Mouse (Mus musculus) heart, embryonic 10.5 days (tissue): Measurements from ENCODE around the gene Mgll. TPM values are rescaled to one million over a fixed set of nuclear protein-coding genes. Genes with fewer than 3 reads are reported as not detected.

Experiments used
- DNase-seq: peaks from one replicate; pipeline ENCODE4 v3.0.0-alpha.2; 2017; ENCODE audit warnings: low spot score
- H3K27ac ChIP-seq: fragments of 300-500 bp; sonication (generic); 2 replicates; pipeline ENCODE4 v1.5.1; 2016; ENCODE audit warnings: mild to moderate bottlenecking
- H3K27me3 ChIP-seq: fragments of 300-500 bp; sonication (generic); 2 replicates; pipeline ENCODE4 v1.6.1; 2016; ENCODE audit warnings: mild to moderate bottlenecking; ENCODE audit not compliant: poor library complexity, insufficient read depth, severe bottlenecking
- H3K36me3 ChIP-seq: fragments of 300-500 bp; sonication (generic); 2 replicates; pipeline ENCODE4 v1.6.1; 2016; ENCODE audit warnings: mild to moderate bottlenecking, moderate library complexity
- H3K4me1 ChIP-seq: fragments of 300-500 bp; sonication (generic); 2 replicates; pipeline ENCODE4 v1.6.1; 2016; ENCODE audit warnings: mild to moderate bottlenecking
- H3K4me3 ChIP-seq: fragments of 300-500 bp; sonication (generic); 2 replicates; pipeline ENCODE4 v1.5.1; 2016; ENCODE audit warnings: mild to moderate bottlenecking, moderate library complexity
- H3K9me3 ChIP-seq: fragments of 300-500 bp; sonication (generic); 2 replicates; pipeline ENCODE4 v1.6.1; 2016; ENCODE audit warnings: mild to moderate bottlenecking, moderate library complexity
- WGBS: fragments of 180-500 bp; shearing (Covaris S2); methylation state at CpG from one replicate; pipeline ENCODE4 v1.1.7; 2016; 5-methylcytosine and 5-hydroxymethylcytosine counted together
- polyA plus RNA-seq: library from polyadenylated mRNA; unstranded; fragments of >200 nt; fragmentation: Nextera tagmentation; extraction: Ambion mirVana; gene quantifications from 2 replicates; pipeline ENCODE4 v1.2.1, GENCODE M21; 2016

Mgll gene
- polyA plus RNA-seq, 1 experiment from 2014 or later = 5.4 TPM

- Histone ChIP-seq H3K9me3 (no peaks in the 10 kb centered on the region), H3K4me3 (no peak overlapping the region; the same call in 1 of the 2 replicates), H3K4me1 (peaks cover 69% of the 10 kb centered on the region), H3K27me3 (no peaks in the 10 kb centered on the region; the same call in 1 of the 2 replicates), H3K27ac (peak overlapping the region; percentile 89), H3K36me3 (no peaks in the 10 kb centered on the region)
- DNase-seq = no peak
- 69% methylated on average over 15 of the region's 15 CpGs for WGBS
Measured at GRCm38 (mm10) chr6:88786732-88787445, 62.7 kb downstream of the Mgll start.

- Histone ChIP-seq H3K4me3 (no peak overlapping the region), H3K4me1 (peaks cover 68% of the 10 kb centered on the region), H3K9me3 (no peaks in the 10 kb centered on the region), H3K27ac (peak overlapping the region; percentile 89), H3K36me3 (no peaks in the 10 kb centered on the region), H3K27me3 (no peaks in the 10 kb centered on the region)
- DNase-seq = no peak
- 63% methylated on average over 14 of the region's 14 CpGs for WGBS
Measured at GRCm38 (mm10) chr6:88787496-88787895, 63.3 kb downstream of the Mgll start.

- no peak for DNase-seq
- H3K9me3 ChIP-seq = no peaks in the 10 kb centered on the region
- 67% methylated on average over 11 of the region's 11 CpGs for WGBS
- H3K36me3 ChIP-seq = no peaks in the 10 kb centered on the region
- H3K4me3 ChIP-seq = no peak overlapping the region
- peaks cover 67% of the 10 kb centered on the region for H3K4me1 ChIP-seq
- H3K27me3 ChIP-seq = no peaks in the 10 kb centered on the region
- H3K27ac ChIP-seq = no peak overlapping the region
Measured at GRCm38 (mm10) chr6:88788219-88788618, 64.0 kb downstream of the Mgll start.

GRCm38 (mm10) chr6:88791299-88791698 is 67.1 kb downstream of the Mgll start:
- DNase-seq = no peak
- H3K4me3 ChIP-seq = no peak overlapping the region
- WGBS = 38% methylated on average over 9 of the region's 9 CpGs
- H3K27ac ChIP-seq = no peak overlapping the region
- H3K27me3 ChIP-seq = no peaks in the 10 kb centered on the region
- no peaks in the 10 kb centered on the region for H3K9me3 ChIP-seq
- peaks cover 41% of the 10 kb centered on the region for H3K4me1 ChIP-seq
- H3K36me3 ChIP-seq = no peaks in the 10 kb centered on the region

- Histone ChIP-seq H3K9me3 (no peaks in the 10 kb centered on the region), H3K4me1 (peaks cover 32% of the 10 kb centered on the region), H3K4me3 (no peak overlapping the region), H3K27ac (no peak overlapping the region), H3K27me3 (peaks cover 5% of the 10 kb centered on the region; the same call in 1 of the 2 replicates), H3K36me3 (no peaks in the 10 kb centered on the region)
- 38% methylated on average over 7 of the region's 7 CpGs for WGBS
- no peak for DNase-seq
Measured at GRCm38 (mm10) chr6:88792147-88792691, 68.0 kb downstream of the Mgll start.

GRCm38 (mm10) chr6:88793243-88793642 is 69.0 kb downstream of the Mgll start:
- H3K4me3 ChIP-seq = no peak overlapping the region
- no peaks in the 10 kb centered on the region for H3K9me3 ChIP-seq
- DNase-seq = no peak
- no peaks in the 10 kb centered on the region for H3K36me3 ChIP-seq
- H3K27me3 ChIP-seq = peaks cover 5% of the 10 kb centered on the region; the same call in 1 of the 2 replicates
- H3K27ac ChIP-seq = no peak overlapping the region
- 59% methylated on average over 2 of the region's 2 CpGs for WGBS
- H3K4me1 ChIP-seq = peaks cover 25% of the 10 kb centered on the region

- no peaks in the 10 kb centered on the region for H3K36me3 ChIP-seq
- WGBS = 85% methylated on average over 13 of the region's 13 CpGs
- H3K4me1 ChIP-seq = peaks cover 22% of the 10 kb centered on the region
- no peak overlapping the region for H3K27ac ChIP-seq
- no peaks in the 10 kb centered on the region for H3K9me3 ChIP-seq
- H3K4me3 ChIP-seq = no peak overlapping the region
- no peak for DNase-seq
- peaks cover 5% of the 10 kb centered on the region; the same call in 1 of the 2 replicates for H3K27me3 ChIP-seq
Measured at GRCm38 (mm10) chr6:88793872-88794271, 69.7 kb downstream of the Mgll start.

- DNase-seq = no peak
- H3K27me3 ChIP-seq = peaks cover 5% of the 10 kb centered on the region; the same call in 1 of the 2 replicates
- no peak overlapping the region for H3K4me3 ChIP-seq
- H3K9me3 ChIP-seq = no peaks in the 10 kb centered on the region
- peaks cover 18% of the 10 kb centered on the region for H3K4me1 ChIP-seq
- 76% methylated on average over 14 of the region's 14 CpGs for WGBS
- H3K36me3 ChIP-seq = no peaks in the 10 kb centered on the region
- H3K27ac ChIP-seq = no peak overlapping the region
Measured at GRCm38 (mm10) chr6:88794561-88794971, 70.4 kb downstream of the Mgll start.

GRCm38 (mm10) chr6:88800191-88800590 is 76.0 kb downstream of the Mgll start:
- H3K27ac ChIP-seq = peak overlapping the region; percentile 32; the same call in 1 of the 2 replicates
- no peaks in the 10 kb centered on the region for H3K9me3 ChIP-seq
- WGBS = 81% methylated on average over 7 of the region's 7 CpGs
- no peak overlapping the region for H3K4me3 ChIP-seq
- H3K4me1 ChIP-seq = peaks cover 23% of the 10 kb centered on the region
- no peak for DNase-seq
- H3K27me3 ChIP-seq = peaks cover 5% of the 10 kb centered on the region; the same call in 1 of the 2 replicates
- H3K36me3 ChIP-seq = no peaks in the 10 kb centered on the region

- Histone ChIP-seq H3K27ac (peak overlapping the region; percentile 32; the same call in 1 of the 2 replicates), H3K36me3 (no peaks in the 10 kb centered on the region), H3K9me3 (no peaks in the 10 kb centered on the region), H3K27me3 (peaks cover 5% of the 10 kb centered on the region; the same call in 1 of the 2 replicates), H3K4me1 (peaks cover 23% of the 10 kb centered on the region), H3K4me3 (no peak overlapping the region)
- DNase-seq = no peak
- WGBS = 18% methylated on average over 3 of the region's 3 CpGs
Measured at GRCm38 (mm10) chr6:88800735-88801134, 76.5 kb downstream of the Mgll start.

- Histone ChIP-seq H3K27me3 (no peaks in the 10 kb centered on the region), H3K4me3 (no peak overlapping the region), H3K4me1 (peaks cover 23% of the 10 kb centered on the region), H3K9me3 (no peaks in the 10 kb centered on the region), H3K36me3 (no peaks in the 10 kb centered on the region), H3K27ac (0 out of 2 replicates have a peak overlapping the region, but pooled peaks have one; percentile 22)
- 79% methylated on average over 7 of the region's 7 CpGs for WGBS
- no peak for DNase-seq
Measured at GRCm38 (mm10) chr6:88803051-88803450, 78.8 kb downstream of the Mgll start.

- WGBS = 77% methylated on average over 4 of the region's 4 CpGs
- H3K27me3 ChIP-seq = no peaks in the 10 kb centered on the region
- H3K9me3 ChIP-seq = no peaks in the 10 kb centered on the region
- no peak for DNase-seq
- H3K4me3 ChIP-seq = no peak overlapping the region
- peaks cover 23% of the 10 kb centered on the region for H3K4me1 ChIP-seq
- H3K27ac ChIP-seq = no peak overlapping the region
- H3K36me3 ChIP-seq = no peaks in the 10 kb centered on the region
Measured at GRCm38 (mm10) chr6:88803957-88804695, 79.9 kb downstream of the Mgll start.
